Mouse (Mus musculus) cerebellum, postnatal 14 days (tissue): ENCODE measurements around the gene Ebf3.
A peak's percentile ranks its signal among the peaks of the same experiment; 100 is the strongest.

ENCODE experiments used
- DNase-seq, 2 experiments: peaks; one replicate each; pipeline ENCODE4 v3.0.0; 2021; ENCODE audit warnings: mixed read lengths in 2 of 2

The Ebf3 gene

GRCm38 (mm10) chr7:137311341-137312110, 2.7 kb downstream of the Ebf3 start:
- DNase-seq, result peak in 1 of 2 experiments; percentile 15

GRCm38 (mm10) chr7:137310876-137311275, 3.4 kb downstream of the Ebf3 start:
- peak in 1 of 2 experiments; percentile 31 for DNase-seq

- peak in 1 of 2 experiments; percentile 41 for DNase-seq
Measured at GRCm38 (mm10) chr7:137310091-137310761, 4.0 kb downstream of the Ebf3 start.

- peak; percentile 38 to 47 for DNase-seq
Measured at GRCm38 (mm10) chr7:137309071-137310066, 4.9 kb downstream of the Ebf3 start.

GRCm38 (mm10) chr7:137308061-137309060, 5.9 kb downstream of the Ebf3 start:
- peak; percentile 22 to 44 for DNase-seq

- DNase-seq, result no peak
Measured at GRCm38 (mm10) chr7:137307131-137307530, 7.1 kb downstream of the Ebf3 start.

- DNase-seq, result no peak
Measured at GRCm38 (mm10) chr7:137306127-137306526, 8.1 kb downstream of the Ebf3 start.

- no peak for DNase-seq
Measured at GRCm38 (mm10) chr7:137303776-137304171, 10.5 kb downstream of the Ebf3 start.

GRCm38 (mm10) chr7:137302961-137303775, 11.1 kb downstream of the Ebf3 start:
- no peak for DNase-seq

- peak in 1 of 2 experiments; percentile 35 for DNase-seq
Measured at GRCm38 (mm10) chr7:137302161-137302560, 12.1 kb downstream of the Ebf3 start.

- peak in 1 of 2 experiments; percentile 26 for DNase-seq
Measured at GRCm38 (mm10) chr7:137301329-137301751, 12.9 kb downstream of the Ebf3 start.

GRCm38 (mm10) chr7:137300826-137301225, 13.4 kb downstream of the Ebf3 start:
- no peak for DNase-seq

GRCm38 (mm10) chr7:137300169-137300568, 14.1 kb downstream of the Ebf3 start:
- DNase-seq, result peak in 1 of 2 experiments; percentile 8

GRCm38 (mm10) chr7:137297594-137298381, 16.5 kb downstream of the Ebf3 start:
- DNase-seq, result peak in 1 of 2 experiments; percentile 9

- no peak for DNase-seq
Measured at GRCm38 (mm10) chr7:137297131-137297530, 17.1 kb downstream of the Ebf3 start.

- no peak for DNase-seq
Measured at GRCm38 (mm10) chr7:137295612-137296011, 18.6 kb downstream of the Ebf3 start.

- DNase-seq, result no peak
Measured at GRCm38 (mm10) chr7:137294446-137294845, 19.8 kb downstream of the Ebf3 start.

- no peak for DNase-seq
Measured at GRCm38 (mm10) chr7:137289290-137289957, 24.8 kb downstream of the Ebf3 start.

- DNase-seq, result peak in 1 of 2 experiments; percentile 42
Measured at GRCm38 (mm10) chr7:137278171-137278570, 36.1 kb downstream of the Ebf3 start.
